Mouse (Mus musculus) heart, adult 2 months (tissue): ENCODE measurements around the gene Zfp467.

Source experiments
- CTCF ChIP-seq: fragments of 200-600 bp; IDR thresholded peaks from 2 replicates; pipeline ENCODE4 v1.8.1; 2022; ENCODE audit warnings: antibody characterized with exemption, mild to moderate bottlenecking, moderate library complexity
- EP300 ChIP-seq: fragments of 200-500 bp; IDR thresholded peaks from 2 replicates; pipeline ENCODE4 v1.6.1; 2011; ENCODE audit warnings: low read depth, low read length, control low read depth; ENCODE audit not compliant: insufficient read depth
- POLR2A ChIP-seq: fragments of 200-500 bp; IDR thresholded peaks from 2 replicates; pipeline ENCODE4 v1.6.1; 2011; ENCODE audit warnings: mild to moderate bottlenecking, low read depth, low read length, control low read depth; ENCODE audit not compliant: insufficient read depth

DNA sequence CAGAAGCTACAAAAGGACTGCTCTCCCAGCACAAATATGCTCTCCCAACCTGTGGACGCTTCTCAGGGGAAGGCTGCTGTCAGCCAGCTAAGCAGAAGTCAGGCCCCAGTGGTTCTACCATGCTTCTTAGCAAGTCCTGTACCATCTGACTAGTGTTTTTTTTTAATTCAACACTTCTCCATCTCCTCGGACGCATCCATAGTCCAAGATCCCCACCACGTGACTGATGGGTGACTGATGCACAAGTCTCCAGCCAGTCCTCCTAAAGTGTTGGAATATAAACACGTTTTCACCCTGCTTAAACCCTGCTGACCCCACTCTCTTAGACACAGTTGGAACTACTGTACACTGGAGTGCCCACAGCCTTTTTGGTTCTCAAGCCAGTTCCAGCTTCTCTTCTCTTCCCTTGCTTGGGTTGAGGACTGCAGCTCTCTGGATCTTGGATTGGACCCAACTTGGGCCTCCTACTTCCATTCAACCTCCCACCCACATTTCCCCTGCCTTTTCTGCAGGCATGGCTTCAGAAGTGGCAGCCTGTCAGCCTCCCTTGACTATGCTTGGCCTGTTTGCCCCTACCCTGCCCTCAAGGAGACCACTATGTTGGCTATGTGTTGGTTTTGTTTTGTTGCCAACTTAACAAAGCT, 9.8 kb downstream of the Zfp467 start:
- TF ChIP-seq CTCF (no peak), POLR2A (no peak), EP300 (no peak)
